9 mouse cellular contexts compared by ENCODE assay signal in genomic region chr12:111274447-111275149, GRCm38 (mm10). TPM values are rescaled to one million over a fixed set of nuclear protein-coding genes. Genes with fewer than 3 reads are reported as not detected.
DNase-seq lines count a peak whose midpoint lies in the region; ATAC-seq and TF ChIP-seq lines count a peak whose summit lies in the region.
"Had no signal": no experiment of that assay in that cellular context is flagged by ENCODE, and none has a peak within 500 bp of the region (broad histone marks: within the 10 kb centered on the region; RNA-seq: fewer than 3 reads in every experiment).

No protein-coding gene starts in this region.

- H3K27ac ChIP-seq in heart, postnatal 0 days (ENCODE audit: low read depth): no peak overlapping the region
- H3K27ac ChIP-seq in forebrain, embryonic 16.5 days (ENCODE audit: low read length): no peak overlapping the region
- no peak overlapping the region for H3K27ac ChIP-seq in midbrain, embryonic 11.5 days (ENCODE audit: low read depth, low read length)

- DNase-seq in heart, postnatal 0 days (ENCODE audit: low spot score): no peak
- DNase-seq in heart, postnatal 14 days: no peak
- peak; percentile 20 for DNase-seq in brain, adult 2 months (ENCODE audit: low read depth, low spot score)
- peak; percentile 90 for DNase-seq in midbrain, embryonic 11.5 days (ENCODE audit: low spot score, missing footprints)
- DNase-seq in embryo, embryonic 9.5 days (ENCODE audit: extremely low spot score): no peak
- DNase-seq in natural killer cell, adult 2 months (ENCODE audit: low spot score in 2 of 2): no peak
- no peak for DNase-seq in left cerebral cortex, postnatal 25 days (ENCODE audit: low spot score in 2 of 2)

- no peaks in the 10 kb centered on the region for H3K36me3 ChIP-seq in heart, postnatal 0 days (replicated peaks; ENCODE audit: control insufficient read depth, insufficient read depth, low read length)
- no peaks in the 10 kb centered on the region for H3K36me3 ChIP-seq in forebrain, embryonic 16.5 days (ENCODE audit: control insufficient read depth, insufficient read depth)
- H3K36me3 ChIP-seq in midbrain, embryonic 11.5 days (ENCODE audit: control insufficient read depth, insufficient read depth, low read length): no peaks in the 10 kb centered on the region

- no peak for TF ChIP-seq EP300 in heart, postnatal 0 days (IDR thresholded peaks at IDR 0.05; ENCODE audit: low read depth)

- peak overlapping the region; percentile 63 for H3K4me2 ChIP-seq in heart, postnatal 0 days (ENCODE audit: low read depth, low read length)
- H3K4me2 ChIP-seq in forebrain, embryonic 16.5 days (ENCODE audit: low read length): peak overlapping the region; percentile 83
- H3K4me2 ChIP-seq in midbrain, embryonic 11.5 days: peak overlapping the region; percentile 52

- H3K9me3 ChIP-seq in heart, postnatal 0 days (replicated peaks; ENCODE audit: control insufficient read depth, low read length): no peaks in the 10 kb centered on the region; the same call in 1 of the 2 replicates
- peaks cover 9% of the 10 kb centered on the region for H3K9me3 ChIP-seq in forebrain, embryonic 16.5 days (ENCODE audit: control insufficient read depth, low read length)
- H3K9me3 ChIP-seq in midbrain, embryonic 11.5 days (ENCODE audit: control insufficient read depth, low read length): no peaks in the 10 kb centered on the region

- H3K27me3 ChIP-seq in heart, postnatal 0 days (ENCODE audit: control insufficient read depth, insufficient read depth, low read length): peaks cover 76% of the 10 kb centered on the region
- H3K27me3 ChIP-seq in forebrain, embryonic 16.5 days (replicated peaks; ENCODE audit: control insufficient read depth, insufficient read depth, low read length): peaks cover 76% of the 10 kb centered on the region
- H3K27me3 ChIP-seq in midbrain, embryonic 11.5 days (ENCODE audit: control insufficient read depth, insufficient read depth, low read length): peaks cover 76% of the 10 kb centered on the region
- H3K27me3 ChIP-seq: Patski had no signal

- no peak for TF ChIP-seq CTCF in heart, postnatal 0 days (IDR thresholded peaks at IDR 0.05; ENCODE audit: low read depth)

- WGBS in heart, postnatal 0 days: 4% methylated on average over 75 of the region's 80 CpGs
- 4% methylated on average over 80 of the region's 80 CpGs for WGBS in forebrain, embryonic 16.5 days
- 4% methylated on average over 74 of the region's 80 CpGs for WGBS in midbrain, embryonic 11.5 days

- 0 out of 2 replicates have a peak, but pooled peaks have one; percentile 1 for ATAC-seq in heart, postnatal 0 days (ENCODE audit: insufficient read depth, low read depth)
- peak; percentile 34; the same call in 1 of the 2 replicates for ATAC-seq in forebrain, embryonic 16.5 days
- ATAC-seq in midbrain, embryonic 11.5 days (ENCODE audit: low FRiP score): 0 out of 2 replicates have a peak, but pooled peaks have one; percentile 26
- ATAC-seq: Patski had no signal

- peaks cover 16% of the 10 kb centered on the region for H3K4me1 ChIP-seq in heart, postnatal 0 days (ENCODE audit: control insufficient read depth, insufficient read depth)
- peaks cover 22% of the 10 kb centered on the region for H3K4me1 ChIP-seq in forebrain, embryonic 16.5 days (replicated peaks; ENCODE audit: control insufficient read depth, insufficient read depth, low read length)
- H3K4me1 ChIP-seq in midbrain, embryonic 11.5 days (ENCODE audit: control insufficient read depth, insufficient read depth, low read length): peaks cover 18% of the 10 kb centered on the region

- intact Hi-C loops in heart, postnatal 14 days (cut with DNase I): loop anchor here (5.0 to 10.0 kb wide), 3 partner anchors 138 to 330 kb away; no protein-coding TSS in a partner anchor
- intact Hi-C loops in left cerebral cortex, postnatal 25 days (cut with DNase I): no loop called here

- peak overlapping the region; percentile 42 for H3K4me3 ChIP-seq in heart, postnatal 0 days (ENCODE audit: low read depth, low read length)
- H3K4me3 ChIP-seq in forebrain, embryonic 16.5 days (replicated peaks; ENCODE audit: low read length): peak overlapping the region; percentile 49
- peak overlapping the region; percentile 32 for H3K4me3 ChIP-seq in midbrain, embryonic 11.5 days (ENCODE audit: low read depth, low read length)

- 0 out of 2 replicates have a peak overlapping the region, but pooled peaks have one; percentile 20 for H3K9ac ChIP-seq in heart, postnatal 0 days (replicated peaks; ENCODE audit: low read depth, low read length)
- peak overlapping the region; percentile 42 for H3K9ac ChIP-seq in forebrain, embryonic 16.5 days (replicated peaks; ENCODE audit: low read depth, low read length)
- H3K9ac ChIP-seq in midbrain, embryonic 11.5 days (ENCODE audit: low read length): peak overlapping the region; percentile 24

RNA-seq across cellular contexts. Expression of gene Amn, which starts 3.7 kb away (rescaled TPM):
- 7.5 TPM in 1 of 2 replicates, not detected in the other for total RNA-seq in heart, postnatal 0 days (2014; rRNA removed; ENCODE audit: low replicate concordance)
- polyA plus RNA-seq in heart, postnatal 0 days (2015; fragmentation: Nextera tagmentation; extraction: Ambion mirVana): 0.78 and 0.90 TPM in 2 replicates
- total RNA-seq in heart, postnatal 14 days (2021): not detected
- 6.8 and 8.2 TPM in 2 replicates for polyA plus RNA-seq in forebrain, embryonic 16.5 days (2015; fragmentation: Nextera tagmentation; extraction: Ambion mirVana)
- 0.22 TPM in 1 of 2 replicates, not detected in the other for polyA plus RNA-seq in midbrain, embryonic 11.5 days (2014; fragmentation: Nextera tagmentation; extraction: Ambion mirVana)
- 10 to 100 TPM in 1 of 2 experiments, 1 to 10 TPM in 1; 9.4 to 12.5 TPM for total RNA-seq in left cerebral cortex, postnatal 25 days (2021)

Comparison
In these comparisons a context has a peak if more than half of its experiments do, and no peak if none do; other contexts are left out.
1. DNase-seq: peak in brain, adult 2 months (single experiment) and midbrain, embryonic 11.5 days (single experiment); none in heart, postnatal 0 days (single experiment), heart, postnatal 14 days (0 of 2), embryo, embryonic 9.5 days (single experiment), natural killer cell, adult 2 months (0 of 2) and left cerebral cortex, postnatal 25 days (0 of 2).
2. Peak in every context shown above with its lines, with median percentiles within 50 percentile points of each other: ATAC-seq, H3K4me2 ChIP-seq, H3K4me3 ChIP-seq and H3K9ac ChIP-seq.